Mouse (Mus musculus) bone marrow, adult 2 months (tissue): ENCODE results near the gene Ppih.

Source experiments
- CTCF ChIP-seq: fragments of 200-500 bp; IDR thresholded peaks from 2 replicates; pipeline ENCODE4 v1.5.1; 2011; ENCODE audit warnings: low read length, control low read depth; ENCODE audit not compliant: control insufficient read depth, insufficient read depth
- POLR2A ChIP-seq: fragments of 200-500 bp; IDR thresholded peaks from 2 replicates; pipeline ENCODE4 v1.6.1; 2011; ENCODE audit warnings: low read depth, mild to moderate bottlenecking, control low read depth, low read length, borderline replicate concordance; ENCODE audit not compliant: control insufficient read depth

DNA sequence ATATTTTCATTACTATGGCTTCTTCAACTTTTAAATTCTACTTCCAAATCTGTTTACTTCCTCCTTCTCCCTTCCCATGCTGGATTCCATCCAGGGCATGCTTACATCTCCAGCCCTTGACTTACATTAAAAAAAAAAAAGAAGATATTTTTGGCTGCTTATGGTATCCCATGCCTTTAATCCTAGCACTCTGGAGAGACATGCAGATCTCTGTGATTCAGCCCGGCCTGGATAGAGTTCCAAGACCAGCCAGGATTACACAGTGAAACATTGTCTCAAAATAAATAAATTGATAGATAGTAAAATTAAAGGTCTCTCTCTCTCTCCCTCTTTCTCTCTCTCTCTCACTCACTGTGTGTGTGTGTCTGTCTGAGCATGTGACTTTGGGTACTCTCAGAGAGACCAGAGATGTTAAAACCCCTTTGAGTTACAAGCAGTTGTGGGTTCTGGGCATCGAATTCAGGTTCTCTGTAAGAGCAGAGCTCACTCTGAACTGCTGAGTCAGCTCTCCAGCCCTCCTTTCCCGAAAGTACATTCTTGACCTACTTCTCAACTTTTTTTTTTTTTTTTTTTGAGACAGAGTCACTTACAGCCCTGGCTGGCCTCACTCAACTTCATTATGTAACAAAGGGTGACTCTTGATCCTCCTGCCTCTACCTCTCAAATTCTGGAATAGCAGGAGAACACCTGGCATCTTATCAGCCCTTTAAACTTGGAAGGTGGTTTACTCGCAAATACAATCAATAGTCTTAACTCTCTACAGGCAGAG lies 46.6 kb upstream of the Ppih start:
- no peak for TF ChIP-seq CTCF
- TF ChIP-seq POLR2A = no peak
